Mouse (Mus musculus) lung, postnatal 10 days (tissue): ENCODE results near the gene Hdac8.
A peak's percentile ranks its signal among the peaks of the same experiment; 100 is the strongest.

Experiments used
- DNase-seq: peaks from one replicate; pipeline ENCODE4 v3.0.0; 2021

Gene Hdac8

DNA sequence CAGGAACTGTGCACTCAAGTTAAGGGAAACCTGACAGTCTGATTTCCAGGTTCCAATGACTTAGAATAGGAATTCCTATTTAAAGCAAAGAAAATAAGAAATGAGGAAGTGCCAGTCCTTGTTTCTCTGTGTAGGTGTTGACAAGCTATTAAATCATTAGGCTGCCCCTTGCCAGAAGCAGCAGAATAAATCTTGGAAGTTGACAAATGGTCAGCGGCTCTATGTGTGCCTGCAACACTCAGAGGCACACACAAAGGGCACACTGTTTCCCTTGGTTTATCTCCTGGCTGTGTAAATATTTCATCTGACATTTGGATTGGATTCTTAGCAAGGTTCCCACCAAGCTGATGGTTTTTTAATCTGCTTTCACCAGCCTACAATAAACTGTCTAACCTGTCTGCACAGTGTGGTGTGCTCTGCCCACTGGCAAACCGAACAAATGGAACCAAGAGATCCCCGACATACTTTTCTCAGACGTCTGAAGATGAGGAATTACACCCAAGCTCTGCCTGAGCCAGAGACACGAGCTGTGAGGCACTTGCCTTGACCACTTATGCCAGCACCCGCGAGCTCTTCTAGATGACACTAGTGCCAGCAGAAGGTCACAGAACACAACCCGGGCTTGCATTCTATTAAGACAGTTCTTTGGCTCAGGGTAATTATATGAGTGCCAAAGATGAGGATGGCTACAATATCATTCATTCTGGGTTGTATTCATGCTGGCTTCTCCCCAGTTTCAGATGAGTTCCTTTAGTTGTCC is 165.6 kb downstream of the Hdac8 start:
- DNase-seq: no peak

DNA sequence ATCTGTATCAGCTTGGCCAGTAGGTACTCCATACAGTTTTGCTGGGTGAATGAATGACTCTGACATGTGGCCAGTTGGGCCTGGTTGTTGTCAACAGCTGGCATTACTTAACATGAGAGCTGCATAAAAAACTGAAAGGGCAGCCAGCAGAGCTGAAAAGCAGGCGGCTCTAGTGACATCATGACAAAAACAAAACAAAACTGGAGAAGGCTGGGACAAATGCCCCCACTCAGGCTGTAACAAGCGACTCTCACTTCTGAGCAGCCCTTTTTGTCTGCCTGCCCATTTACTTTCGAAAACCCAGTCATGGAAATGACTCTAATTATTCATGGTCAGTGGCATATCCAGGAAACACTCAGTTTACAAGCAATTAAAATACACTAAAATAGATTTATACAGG is 185.5 kb downstream of the Hdac8 start:
- DNase-seq: peak; percentile 19

DNA sequence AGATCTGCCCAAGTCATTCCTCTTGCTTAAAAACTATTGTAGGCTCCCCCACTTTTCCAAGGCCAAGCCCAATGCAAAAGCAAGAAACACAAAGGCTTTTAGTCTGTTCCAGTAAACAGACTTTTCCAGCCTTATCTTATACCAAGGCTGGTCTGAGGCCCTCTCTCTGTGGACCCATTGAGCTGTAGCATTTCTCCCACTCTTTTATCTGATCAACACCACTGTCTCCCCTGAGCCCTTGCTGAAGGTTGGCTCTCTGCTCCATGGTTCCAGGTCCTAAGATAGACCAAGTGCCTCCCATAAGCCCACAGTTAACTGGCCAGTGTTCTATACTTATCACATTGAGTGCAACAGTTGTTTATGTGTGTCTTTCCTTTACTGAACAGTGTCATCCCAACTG is 185.9 kb downstream of the Hdac8 start:
- DNase-seq: no peak

DNA sequence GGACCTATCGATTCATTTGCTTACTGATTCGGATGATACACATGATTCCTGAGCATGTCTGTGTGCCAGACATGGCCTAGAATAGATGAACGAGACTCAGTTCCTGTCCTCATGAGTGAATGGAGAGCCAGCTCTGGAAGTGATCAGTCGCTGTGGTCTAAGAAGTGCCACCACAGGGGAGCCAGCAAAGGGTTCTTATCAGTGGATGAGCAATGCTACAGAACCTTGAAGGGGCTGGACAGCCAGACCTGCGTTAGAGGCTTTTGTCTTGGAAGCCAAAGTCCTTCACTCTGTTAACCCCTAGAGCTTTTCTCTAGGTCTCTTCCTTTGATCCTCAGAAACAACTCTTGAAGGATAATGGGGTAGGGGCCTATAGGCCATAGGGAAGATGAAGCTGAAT is 186.4 kb downstream of the Hdac8 start:
- DNase-seq: no peak

DNA sequence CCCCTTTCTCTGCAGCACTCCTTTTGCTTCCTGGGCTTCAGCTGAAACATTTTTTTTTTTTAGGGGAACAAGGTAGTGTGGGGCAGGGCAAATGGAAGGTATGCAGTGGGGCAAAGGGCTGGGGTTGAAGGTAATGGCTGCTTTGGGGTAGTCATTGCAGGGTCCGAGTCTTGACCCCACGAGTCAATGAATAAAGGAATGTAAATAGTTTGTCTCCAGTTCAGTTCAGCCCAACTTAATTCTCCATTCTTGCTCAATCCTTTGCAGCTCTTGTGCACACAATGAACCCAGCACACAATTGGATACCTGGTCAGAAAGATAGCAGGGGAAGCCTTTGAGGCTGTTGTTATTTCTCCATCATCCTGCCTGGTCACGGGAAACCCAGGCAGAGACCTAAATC is 194.0 kb downstream of the Hdac8 start:
- no peak for DNase-seq

DNA sequence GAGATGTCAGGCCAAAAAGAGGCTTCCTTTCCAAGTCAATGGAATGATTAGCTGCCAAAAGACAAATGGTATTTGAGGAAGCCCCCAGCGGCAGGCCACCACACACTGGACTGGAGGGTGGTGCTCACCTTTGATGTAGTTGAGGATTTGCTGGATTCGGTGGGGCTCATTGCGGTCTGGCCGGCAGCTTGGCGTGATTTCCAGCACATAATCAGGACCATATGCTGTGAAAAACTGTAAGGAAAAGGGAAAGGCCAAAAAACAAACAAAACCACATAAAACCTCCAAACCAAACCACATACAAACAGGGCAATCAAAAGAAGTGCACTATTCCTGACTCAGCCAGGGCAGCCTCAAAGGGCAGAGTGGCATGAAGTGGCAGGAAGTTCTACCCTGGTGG is 197.6 kb downstream of the Hdac8 start:
- no peak for DNase-seq

DNA sequence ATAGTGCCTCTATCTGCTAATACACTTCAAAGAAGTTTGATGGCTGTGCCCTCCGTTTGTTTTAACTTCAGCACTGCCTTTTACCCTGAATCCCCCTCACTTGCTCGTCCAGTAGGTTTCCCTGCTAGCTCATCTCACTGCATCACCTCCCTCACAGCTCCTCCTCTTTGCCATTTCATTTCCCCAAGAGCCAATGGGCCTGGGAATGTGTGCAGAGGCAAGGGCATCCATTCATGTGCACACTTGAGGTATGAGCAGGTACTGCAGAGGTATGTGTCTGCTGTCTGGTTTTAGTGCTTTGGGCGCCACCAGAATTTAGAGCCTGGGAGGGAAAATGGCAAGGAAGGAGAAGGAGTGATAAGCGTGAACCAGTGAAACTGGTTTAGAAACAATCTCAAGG is 199.4 kb downstream of the Hdac8 start:
- DNase-seq: no peak

DNA sequence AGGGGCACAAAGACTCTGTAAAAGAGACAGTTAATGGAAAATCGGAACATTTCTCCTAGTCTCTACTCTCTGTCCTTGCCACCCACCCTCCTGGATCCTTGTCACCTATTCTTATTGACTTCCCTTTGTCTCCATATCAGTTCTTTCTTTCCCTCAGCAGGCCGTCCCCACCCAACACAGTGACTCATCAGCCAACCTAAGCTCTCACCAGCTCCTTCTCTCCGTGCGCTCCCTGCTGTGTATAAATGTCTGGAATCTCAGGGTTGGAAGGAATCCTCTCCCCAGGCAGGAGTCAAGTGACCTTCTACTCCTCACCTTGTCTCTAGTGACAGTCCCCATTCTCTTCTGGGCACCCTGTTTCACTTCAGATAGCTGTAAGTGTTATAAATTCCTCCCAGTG is 200.2 kb downstream of the Hdac8 start:
- no peak for DNase-seq

DNA sequence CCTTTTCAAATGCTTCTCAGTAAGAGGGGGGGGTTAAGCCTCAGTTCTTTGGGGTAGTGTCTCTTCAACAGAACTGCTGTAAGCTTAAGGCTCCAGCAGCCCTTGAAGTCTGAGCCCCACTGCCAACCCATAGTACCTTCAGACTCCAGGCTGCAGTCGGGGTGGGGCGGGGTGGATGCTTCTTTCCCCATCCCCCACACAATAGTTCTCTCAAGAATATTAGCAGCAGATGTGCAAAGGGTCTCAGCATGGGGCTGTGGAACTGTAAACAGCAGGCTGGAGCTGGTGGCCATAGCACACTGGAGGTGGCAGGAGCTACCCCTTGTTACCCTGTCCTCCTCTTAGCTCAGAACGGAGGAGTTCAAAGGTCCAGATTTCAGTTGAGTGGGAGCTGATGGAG is 202.7 kb downstream of the Hdac8 start:
- no peak for DNase-seq

DNA sequence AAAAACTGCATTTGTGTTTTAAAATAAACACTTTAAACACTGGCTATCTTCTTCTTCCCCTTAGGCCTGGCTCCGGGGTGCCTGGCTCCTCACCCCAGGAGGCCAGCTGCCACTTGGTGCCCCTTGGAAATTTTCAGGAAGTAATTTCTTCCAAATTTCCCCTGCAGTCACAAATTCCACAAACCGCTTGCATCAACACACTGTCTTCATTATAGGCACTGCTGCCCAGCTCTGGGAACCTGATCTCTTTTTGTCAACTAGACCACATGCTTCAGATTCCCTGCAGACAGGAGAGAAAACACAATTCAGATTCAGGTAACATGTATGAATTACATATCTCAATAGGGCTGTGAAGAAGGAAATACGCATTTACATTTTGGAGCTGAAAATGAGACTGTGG is 220.3 kb downstream of the Hdac8 start:
- no peak for DNase-seq

DNA sequence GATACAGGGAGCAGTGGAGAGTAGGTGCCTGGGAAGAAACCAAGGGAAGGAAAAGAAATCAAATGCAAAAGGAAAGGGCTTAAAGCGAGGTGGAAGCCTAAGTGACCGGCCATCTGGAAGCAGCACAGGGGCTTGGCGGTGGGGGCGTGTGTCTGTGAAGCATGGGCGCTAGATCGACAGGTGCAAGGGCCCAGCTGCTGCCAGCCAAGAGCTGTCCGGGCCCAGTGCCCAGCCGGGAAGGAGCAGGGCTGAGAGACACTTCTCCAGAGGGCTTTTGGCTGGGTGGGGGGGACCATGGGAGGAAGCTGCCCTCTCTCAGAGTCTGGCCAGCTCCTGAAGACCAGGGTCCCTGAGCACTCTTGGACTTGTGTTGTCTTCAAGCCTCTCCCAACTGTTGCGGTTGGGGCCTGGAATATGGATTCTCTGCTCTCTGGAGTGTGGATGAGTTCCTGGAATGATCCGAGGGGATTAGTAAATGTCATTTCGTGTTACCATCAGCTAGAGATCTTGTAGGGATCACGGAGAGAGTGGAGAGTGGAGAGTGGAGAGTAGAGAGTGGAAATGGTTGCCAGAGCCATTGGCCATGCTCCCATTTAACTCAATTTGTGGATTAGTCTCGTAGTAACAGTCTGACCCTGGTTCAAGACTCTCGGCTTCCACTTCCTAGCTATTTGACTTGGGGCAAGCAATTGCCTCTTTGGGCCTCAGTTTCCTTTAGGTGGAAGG is 242.4 kb downstream of the Hdac8 start:
- DNase-seq: no peak

DNA sequence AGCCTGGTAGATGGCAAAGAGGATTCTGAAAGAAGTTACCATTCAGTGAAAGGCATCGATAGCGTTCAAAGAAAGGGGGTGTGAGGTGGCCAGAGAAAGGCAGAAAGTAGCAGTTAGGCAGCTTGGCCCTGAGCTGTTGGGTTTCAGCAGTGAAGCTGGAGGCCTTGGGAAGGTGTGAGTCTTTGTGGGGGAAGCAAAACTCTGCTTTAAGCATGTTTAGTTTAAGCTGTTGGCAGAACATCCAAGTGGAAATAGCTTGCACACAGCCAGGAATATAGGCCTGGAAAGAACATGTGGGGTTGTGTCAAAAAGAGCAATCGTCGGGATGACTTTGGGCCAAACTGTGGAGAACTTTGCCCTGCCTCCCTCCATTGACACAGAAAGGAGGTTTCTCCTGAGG is 245.4 kb downstream of the Hdac8 start:
- no peak for DNase-seq

DNA sequence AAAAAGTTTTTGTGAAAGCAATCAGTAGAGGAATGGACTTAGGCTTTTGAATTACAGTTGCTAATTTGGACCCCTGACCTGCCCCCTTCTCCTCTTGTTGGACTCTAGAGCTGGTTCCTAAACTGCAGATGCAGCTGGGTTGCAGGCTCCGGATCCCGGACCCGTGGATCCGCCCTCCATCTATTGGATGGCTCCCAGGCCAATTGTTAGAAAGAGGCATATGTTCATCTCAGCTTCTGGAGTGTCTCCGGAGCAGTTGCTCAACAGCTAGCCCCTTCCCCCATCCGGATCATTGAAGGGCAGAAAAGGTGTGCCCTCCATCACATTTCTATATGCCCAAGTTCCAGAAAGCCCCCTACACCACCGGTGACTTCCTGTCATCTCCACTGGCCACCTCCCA is 251.3 kb downstream of the Hdac8 start:
- DNase-seq: peak; percentile 44

DNA sequence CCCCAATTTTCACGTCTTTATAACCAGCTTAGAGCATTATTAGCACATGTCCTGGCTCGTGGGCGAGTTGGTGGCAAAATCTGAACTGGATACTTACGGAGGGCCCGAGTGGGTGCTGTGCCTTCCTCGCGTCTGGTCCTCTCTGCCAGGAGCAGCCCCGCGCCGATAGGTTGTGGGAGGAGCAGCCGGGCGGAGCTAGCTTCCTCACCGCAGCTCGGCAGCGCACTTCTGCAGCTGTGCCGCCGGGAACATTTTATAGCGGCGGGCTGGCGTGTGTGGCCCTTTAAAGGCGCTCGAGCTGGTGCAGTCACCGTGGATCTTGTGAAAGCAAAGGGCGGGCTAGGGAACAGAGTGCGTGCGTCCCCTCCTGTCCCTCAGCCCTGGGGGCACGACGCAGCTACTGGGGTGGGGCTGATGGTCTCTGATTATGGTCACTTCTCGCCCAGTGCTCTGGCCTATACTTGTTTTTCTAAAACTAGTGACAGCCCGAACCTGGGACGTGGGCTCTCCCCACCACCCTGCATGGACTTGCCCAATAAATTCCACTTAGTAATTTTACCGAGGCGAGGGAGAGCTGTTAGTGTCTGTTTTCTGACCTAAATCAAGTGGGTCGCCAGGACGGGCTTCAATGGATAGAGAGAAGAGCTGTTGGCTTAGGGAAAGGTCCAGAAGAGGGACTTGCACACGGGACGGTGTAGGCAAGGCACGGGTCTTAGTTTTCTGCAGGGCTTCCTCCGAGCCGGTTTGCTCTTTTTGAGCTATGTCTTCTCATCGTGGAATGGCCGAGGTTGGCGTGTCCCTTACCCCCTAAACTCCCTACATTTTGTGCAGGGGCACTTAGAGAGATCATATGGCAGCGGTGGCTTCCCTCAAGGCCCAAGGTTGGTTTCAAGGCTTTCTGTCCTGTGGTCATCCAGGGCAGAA is 253.0 kb downstream of the Hdac8 start, which contains the start of gene Cited1:
TSS of gene Cited1 (minus strand) at position 245 of the 924 bp plus-strand sequence.
- peak; percentile 64 for DNase-seq

DNA sequence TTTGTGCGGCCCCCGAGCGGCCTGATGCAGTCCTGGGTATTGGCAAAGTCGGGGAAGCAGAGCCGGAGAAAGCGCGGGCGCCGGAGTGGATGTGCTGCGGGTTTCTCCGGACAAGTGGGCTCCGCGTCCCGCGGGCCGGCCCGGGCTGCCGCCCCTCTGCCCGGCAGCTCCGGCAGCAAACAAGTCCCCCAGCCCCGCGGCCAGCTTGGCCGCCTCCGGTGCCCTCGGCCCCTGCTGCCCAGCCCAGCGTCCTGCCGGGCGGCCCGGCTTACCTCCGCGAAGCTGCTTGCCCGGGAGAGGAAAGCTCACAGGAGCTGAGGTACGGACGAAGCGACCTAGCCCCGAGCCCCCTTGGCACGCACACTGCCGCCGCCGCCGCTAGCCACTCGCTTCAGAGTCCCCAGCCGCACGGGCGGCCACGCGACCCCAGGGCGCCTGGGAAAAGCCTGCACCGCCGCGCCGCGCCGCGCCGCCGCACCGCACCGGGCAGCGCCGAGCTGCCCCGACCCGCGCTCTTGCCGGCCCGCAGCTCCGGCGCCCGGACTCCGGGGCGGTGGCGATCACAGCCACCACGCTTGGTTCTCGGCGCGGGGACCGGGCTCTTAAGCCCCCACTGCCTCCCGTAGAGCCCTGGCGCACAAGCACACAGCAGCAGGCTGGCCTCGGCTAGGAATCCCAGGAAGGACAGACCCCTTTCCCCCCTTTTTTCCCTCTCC is 253.8 kb downstream of the Hdac8 start:
- peak; percentile 2 for DNase-seq

DNA sequence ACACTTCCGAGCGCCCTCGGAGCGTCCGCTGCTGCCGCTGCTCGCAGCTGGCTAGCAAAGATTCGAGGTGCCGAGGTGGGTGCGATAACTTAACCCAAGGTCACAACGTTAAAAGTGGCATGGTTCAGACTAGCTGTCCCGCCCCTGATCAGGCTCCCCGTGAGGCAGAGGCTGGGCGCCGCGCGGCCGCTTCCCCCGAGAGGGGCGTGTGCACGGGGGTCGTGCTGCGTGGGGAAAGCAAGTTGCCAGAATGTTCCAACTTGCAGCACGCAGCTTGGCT is 254.3 kb downstream of the Hdac8 start:
- no peak for DNase-seq

DNA sequence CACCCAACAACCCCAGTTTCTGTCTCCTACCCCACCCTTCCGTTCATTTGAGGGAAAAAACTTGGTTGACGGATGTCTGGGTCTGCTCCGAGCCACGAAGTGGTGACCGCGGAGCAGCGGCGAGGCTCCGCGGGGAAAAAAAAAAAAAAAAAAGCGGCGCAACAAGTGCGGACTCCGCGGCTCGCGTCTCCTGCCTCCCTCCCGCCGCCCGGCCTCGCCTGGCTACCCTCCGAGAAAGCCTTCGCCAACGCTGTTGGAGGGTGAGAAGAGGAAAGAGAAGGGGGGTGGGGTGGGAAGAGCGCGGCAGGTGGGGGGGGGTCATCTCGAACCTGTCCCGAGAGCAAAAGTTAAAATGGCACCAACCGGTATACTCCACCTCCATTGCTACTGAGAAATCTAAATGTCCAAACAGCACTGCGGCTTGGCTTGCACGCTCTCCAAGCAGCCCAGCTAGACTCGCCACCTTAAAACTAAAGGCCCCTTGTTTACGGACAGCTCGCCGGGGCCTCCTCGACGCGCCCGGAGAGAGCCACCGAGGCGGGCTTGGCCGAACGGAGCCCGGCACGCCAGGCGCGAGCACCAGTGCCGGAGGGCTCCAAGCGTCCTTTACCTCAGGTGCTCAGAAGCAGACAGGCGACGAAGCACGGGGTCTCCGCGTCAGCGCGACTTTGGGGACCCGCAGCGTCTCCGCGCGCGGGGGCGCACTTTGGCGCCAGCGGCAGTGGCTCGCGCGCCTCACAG is 254.8 kb downstream of the Hdac8 start:
- peak; percentile 1 for DNase-seq

DNA sequence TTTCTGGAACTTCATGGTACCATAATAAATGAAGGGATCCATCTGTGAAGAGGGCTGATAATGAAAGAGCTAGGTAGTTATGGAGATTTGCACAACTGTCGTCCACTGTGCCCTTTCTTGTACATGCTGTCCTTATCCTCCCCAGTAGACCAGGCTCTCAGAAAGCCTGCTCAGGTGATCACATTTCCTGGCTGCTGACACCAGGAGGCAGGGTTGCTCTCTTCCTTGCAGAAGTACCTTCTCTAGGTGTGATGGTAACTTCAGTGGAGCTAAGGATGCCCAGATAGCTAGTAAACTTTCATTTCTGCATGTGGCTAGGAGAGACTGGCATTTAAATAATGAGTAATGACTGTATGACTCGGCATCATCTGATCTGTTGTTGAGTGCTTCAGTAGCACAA is 260.8 kb downstream of the Hdac8 start:
- no peak for DNase-seq
